Mouse (Mus musculus): Measurements from ENCODE around the gene Ush1g. TPM values are rescaled to one million over a fixed set of nuclear protein-coding genes. Genes with fewer than 3 reads are reported as not detected.

The Ush1g gene
- total RNA-seq (2014; fragmentation: Nextera tagmentation) = not detected in 2 replicates
- 0.05 and 0.06 TPM in 2 replicates for total RNA-seq (2017)
- polyA plus RNA-seq (2012) = not detected in 2 replicates

DNA sequence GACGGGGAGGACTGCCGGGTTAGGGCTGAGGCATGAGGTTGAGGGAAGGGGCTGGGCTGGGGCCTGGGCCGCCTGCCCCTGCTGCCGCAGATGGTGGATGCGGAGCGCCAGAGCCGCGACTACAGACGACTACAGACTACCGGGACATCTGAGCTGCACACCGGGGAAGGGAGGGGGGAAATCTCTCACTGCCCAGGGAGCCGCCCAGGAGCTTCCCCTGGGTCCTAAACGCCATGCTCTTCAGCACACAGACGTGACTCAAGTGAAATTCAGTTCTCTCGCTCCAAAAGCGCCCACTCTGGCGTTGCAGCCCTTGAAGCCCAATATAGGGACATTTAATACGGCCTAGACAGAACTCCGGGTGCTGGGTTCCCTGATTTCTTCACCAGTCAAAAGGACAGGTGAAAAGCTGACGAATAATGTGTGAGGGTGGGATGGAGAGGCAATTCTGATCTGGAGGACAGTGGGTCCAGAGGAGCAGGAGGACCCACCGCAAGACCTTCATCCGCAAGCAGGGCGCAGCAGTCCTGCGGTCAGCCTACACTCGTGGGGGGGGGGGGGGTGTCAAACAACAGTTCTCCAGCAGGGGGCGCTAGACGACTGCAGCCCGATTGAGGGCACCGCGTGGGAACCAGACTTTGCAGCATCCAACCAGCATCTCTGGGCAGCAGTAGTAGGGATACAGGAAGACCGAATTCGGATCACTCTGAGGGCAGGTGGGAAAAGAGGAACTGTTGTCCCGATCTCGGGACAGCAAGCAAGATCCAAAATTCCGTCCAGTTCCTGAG, at the start of gene Ush1g:
Gene Ush1g (minus strand): TSS at position 136 of the 788 bp plus-strand sequence.
- no peak for ATAC-seq (ENCODE audit: extremely low read depth, insufficient number of reproducible peaks, low FRiP score, poor library complexity, severe bottlenecking)
- Histone ChIP-seq H3K4me3 (ENCODE audit: low read depth, low read length) (no peak within 1 kb of the TSS), H3K9me3 (replicated peaks) (no peaks in the 10 kb centered on the region), H3K4me1 (ENCODE audit: insufficient read depth, low read depth, low read length) (peaks cover 4% of the 10 kb centered on the region; the same call in 1 of the 2 replicates), H3K27me3 (ENCODE audit: insufficient read depth, low read length) (peaks cover 33% of the 10 kb centered on the region; the same call in 1 of the 2 replicates), H3K36me3 (replicated peaks) (no peaks in the 10 kb centered on the region)
- peak; percentile 44 for DNase-seq (ENCODE audit: low spot score)
- TF ChIP-seq GATA1 (IDR thresholded peaks at IDR 0.05; ENCODE audit: borderline replicate concordance, low read length) = no peak
- peak; percentile 53 for TF ChIP-seq CTCF (IDR thresholded peaks at IDR 0.05; ENCODE audit: low read depth, low read length)

DNA sequence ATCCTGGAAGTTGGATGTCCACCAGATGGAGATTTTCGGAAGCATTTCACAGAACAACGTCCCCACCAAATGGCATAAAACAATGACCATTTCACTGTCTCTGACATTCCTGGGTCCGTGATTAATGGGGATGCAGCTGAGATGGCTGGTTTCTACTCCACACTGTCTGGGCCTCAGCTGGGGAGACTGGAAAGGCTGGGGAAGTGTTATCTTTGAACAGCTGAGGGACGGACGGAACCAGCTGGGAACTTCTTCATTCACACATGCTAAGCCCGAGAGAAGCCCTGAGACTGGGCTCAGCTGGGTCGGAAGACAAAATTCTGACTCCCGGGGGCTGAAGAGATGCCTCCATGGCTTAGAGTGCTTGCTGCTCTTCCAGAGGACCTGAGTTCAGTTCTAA, 49.5 kb upstream of the Ush1g start:
- Histone ChIP-seq H3K27me3 (ENCODE audit: insufficient read depth, low read length) (peaks cover 58% of the 10 kb centered on the region), H3K9me3 (replicated peaks) (no peaks in the 10 kb centered on the region), H3K4me3 (ENCODE audit: low read depth, low read length) (no peak overlapping the region), H3K36me3 (replicated peaks) (no peaks in the 10 kb centered on the region), H3K4me1 (ENCODE audit: insufficient read depth, low read depth, low read length) (peaks cover 11% of the 10 kb centered on the region)
- TF ChIP-seq CTCF (IDR thresholded peaks at IDR 0.05; ENCODE audit: low read depth, low read length) (no peak), TAL1 (conservative IDR thresholded peaks at IDR 0.05; ENCODE audit: low read depth, low read length) (no peak), GATA1 (IDR thresholded peaks at IDR 0.05; ENCODE audit: borderline replicate concordance, low read length) (no peak), POLR2AphosphoS5 (IDR thresholded peaks at IDR 0.05; ENCODE audit: insufficient replicate concordance, low read depth, low read length) (no peak), GATA2 (IDR thresholded peaks at IDR 0.05; ENCODE audit: borderline replicate concordance, low read depth, low read length) (no peak)
- no peak for ATAC-seq (ENCODE audit: extremely low read depth, insufficient number of reproducible peaks, low FRiP score, poor library complexity, severe bottlenecking)
- DNase-seq (ENCODE audit: low spot score) = no peak

DNA sequence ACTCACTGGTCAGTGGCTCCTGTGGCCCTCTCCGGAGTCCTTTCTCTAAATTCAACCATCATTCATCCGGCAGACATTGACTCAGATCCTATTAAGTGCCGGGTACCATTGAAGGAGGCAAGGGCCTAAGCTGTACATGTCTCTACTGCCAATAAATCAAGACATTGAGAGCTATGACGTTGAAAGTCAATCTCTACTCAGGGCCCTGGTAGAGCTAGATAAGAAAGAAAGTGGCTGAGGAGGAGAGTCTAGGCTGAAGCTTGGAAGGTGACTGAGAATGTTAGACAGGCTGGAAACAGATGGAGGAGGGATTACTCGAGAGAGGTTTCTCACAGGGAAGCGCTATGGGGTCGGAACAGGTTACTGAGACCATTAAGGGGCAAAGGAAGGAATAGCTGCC, 48.5 kb upstream of the Ush1g start:
- no peak for ATAC-seq (ENCODE audit: extremely low read depth, insufficient number of reproducible peaks, low FRiP score, poor library complexity, severe bottlenecking)
- no peak for DNase-seq (ENCODE audit: low spot score)
- H3K27me3 ChIP-seq (ENCODE audit: insufficient read depth, low read length) = peaks cover 63% of the 10 kb centered on the region

DNA sequence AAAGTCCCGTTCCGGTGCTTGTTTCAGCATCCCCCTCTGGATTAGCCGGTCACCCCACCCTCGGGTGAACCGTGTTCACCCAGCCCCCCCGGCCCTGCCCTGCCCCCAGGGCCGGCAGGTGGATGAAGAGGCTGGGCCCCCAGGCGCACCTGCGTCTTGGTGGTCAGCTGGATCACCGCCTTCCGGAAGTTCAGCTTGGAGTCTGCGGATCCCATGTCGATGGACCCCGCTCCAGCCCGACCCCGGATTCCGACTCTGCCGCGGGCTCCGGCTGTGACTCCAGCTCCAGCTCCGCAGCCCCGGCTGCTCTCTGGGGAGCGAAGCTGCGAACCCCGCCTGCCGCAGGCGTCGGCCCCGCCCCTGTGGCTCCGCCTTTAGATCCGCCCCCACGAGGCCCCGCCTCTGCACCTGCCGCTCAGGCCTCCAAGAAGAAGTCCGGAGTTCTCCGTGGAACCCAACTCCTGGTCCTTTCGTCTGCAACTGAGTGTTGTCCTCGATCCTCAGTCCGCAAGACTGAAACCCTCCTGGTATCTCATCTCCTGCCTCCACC, 45.6 kb upstream of the Ush1g start, which contains the start of gene Hid1:
Gene Hid1 (minus strand): TSS at position 362 of the 550 bp plus-strand sequence.
- H3K9me3 ChIP-seq (replicated peaks) = no peaks in the 10 kb centered on the region
- H3K27me3 ChIP-seq (ENCODE audit: insufficient read depth, low read length) = peaks cover 61% of the 10 kb centered on the region
- H3K4me1 ChIP-seq (ENCODE audit: insufficient read depth, low read depth, low read length) = peaks cover 14% of the 10 kb centered on the region
- no peak for TF ChIP-seq TAL1 (conservative IDR thresholded peaks at IDR 0.05; ENCODE audit: low read depth, low read length)
- TF ChIP-seq CTCF (IDR thresholded peaks at IDR 0.05; ENCODE audit: low read depth, low read length) = no peak
- TF ChIP-seq GATA1 (IDR thresholded peaks at IDR 0.05; ENCODE audit: borderline replicate concordance, low read length) = no peak
- TF ChIP-seq POLR2AphosphoS5 (IDR thresholded peaks at IDR 0.05; ENCODE audit: insufficient replicate concordance, low read depth, low read length) = no peak
- TF ChIP-seq GATA2 (IDR thresholded peaks at IDR 0.05; ENCODE audit: borderline replicate concordance, low read depth, low read length) = no peak
- H3K4me3 ChIP-seq (ENCODE audit: low read depth, low read length) = peak within 1 kb of the TSS; percentile 68; the same call in 1 of the 2 replicates
- DNase-seq (ENCODE audit: low spot score) (peak; percentile 56), ATAC-seq (ENCODE audit: extremely low read depth, insufficient number of reproducible peaks, low FRiP score, poor library complexity, severe bottlenecking) (peak; percentile 63; the same call in 1 of the 2 replicates)
- no peaks in the 10 kb centered on the region for H3K36me3 ChIP-seq (replicated peaks)

More for the DNA sequence above, 48.5 kb upstream of the Ush1g start:
- H3K4me1 ChIP-seq (ENCODE audit: insufficient read depth, low read depth, low read length) = peaks cover 14% of the 10 kb centered on the region
- no peak overlapping the region for H3K4me3 ChIP-seq (ENCODE audit: low read depth, low read length)
- TF ChIP-seq CTCF (IDR thresholded peaks at IDR 0.05; ENCODE audit: low read depth, low read length) = no peak
- TF ChIP-seq GATA1 (IDR thresholded peaks at IDR 0.05; ENCODE audit: borderline replicate concordance, low read length) = no peak
- no peak for TF ChIP-seq TAL1 (conservative IDR thresholded peaks at IDR 0.05; ENCODE audit: low read depth, low read length)
- no peak for TF ChIP-seq POLR2AphosphoS5 (IDR thresholded peaks at IDR 0.05; ENCODE audit: insufficient replicate concordance, low read depth, low read length)
- TF ChIP-seq GATA2 (IDR thresholded peaks at IDR 0.05; ENCODE audit: borderline replicate concordance, low read depth, low read length) = no peak
- no peaks in the 10 kb centered on the region for H3K9me3 ChIP-seq (replicated peaks)
- no peaks in the 10 kb centered on the region for H3K36me3 ChIP-seq (replicated peaks)

DNA sequence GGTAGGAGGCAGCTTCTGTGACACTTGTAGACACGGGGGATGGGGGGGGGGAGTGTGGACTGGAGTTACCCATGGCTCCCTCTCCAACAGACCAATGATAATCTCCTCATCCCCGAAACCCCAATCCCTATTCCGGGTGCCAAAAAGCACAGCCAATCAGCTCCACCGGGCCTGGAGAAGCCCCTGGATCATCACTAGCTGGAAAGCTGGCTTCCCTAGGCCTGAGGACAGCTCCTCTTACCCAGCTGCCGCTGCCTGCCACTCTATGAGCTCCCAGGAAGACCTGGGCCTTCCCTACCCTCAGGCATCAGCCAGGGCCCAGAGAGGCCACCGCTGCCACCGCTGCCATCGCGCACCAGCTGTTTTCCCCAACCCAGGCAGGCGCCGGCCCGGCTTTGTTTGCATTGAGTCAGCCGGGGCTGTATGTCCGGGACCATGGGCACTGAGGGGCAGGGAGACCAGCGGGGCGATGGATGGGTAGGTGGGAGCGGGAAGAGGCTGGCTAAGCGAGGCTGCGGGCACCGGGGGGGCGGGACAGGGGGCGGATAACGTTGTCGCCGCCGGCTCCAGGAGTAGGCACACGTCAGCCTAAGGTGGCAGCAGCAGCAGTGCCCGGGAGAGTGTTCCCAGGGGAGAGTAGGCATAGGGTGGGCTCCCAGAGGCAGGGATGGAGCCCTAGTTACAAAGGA, 45.0 kb upstream of the Ush1g start:
- no peak for ATAC-seq (ENCODE audit: extremely low read depth, insufficient number of reproducible peaks, low FRiP score, poor library complexity, severe bottlenecking)
- no peak for TF ChIP-seq GATA1 (IDR thresholded peaks at IDR 0.05; ENCODE audit: borderline replicate concordance, low read length)
- TF ChIP-seq GATA2 (IDR thresholded peaks at IDR 0.05; ENCODE audit: borderline replicate concordance, low read depth, low read length) = no peak
- TF ChIP-seq POLR2AphosphoS5 (IDR thresholded peaks at IDR 0.05; ENCODE audit: insufficient replicate concordance, low read depth, low read length) = no peak
- TF ChIP-seq TAL1 (conservative IDR thresholded peaks at IDR 0.05; ENCODE audit: low read depth, low read length) = no peak
- TF ChIP-seq CTCF (IDR thresholded peaks at IDR 0.05; ENCODE audit: low read depth, low read length) = no peak
- no peak for DNase-seq (ENCODE audit: low spot score)
- Histone ChIP-seq H3K27me3 (ENCODE audit: insufficient read depth, low read length) (peaks cover 61% of the 10 kb centered on the region), H3K4me3 (ENCODE audit: low read depth, low read length) (peak overlapping the region; percentile 68; the same call in 1 of the 2 replicates), H3K9me3 (replicated peaks) (no peaks in the 10 kb centered on the region), H3K36me3 (replicated peaks) (no peaks in the 10 kb centered on the region), H3K4me1 (ENCODE audit: insufficient read depth, low read depth, low read length) (peaks cover 14% of the 10 kb centered on the region)
